Mouse (Mus musculus): ENCODE measurements at regions not wholly inside any gene's neighbourhood (a gene's known extent, or its start where the extent isn't known, plus 50 kb on each side); places are given as distances from the start of the nearest gene placed in this dataset.
"Not testable (repeated sequence)": the region's sequence is repeated elsewhere in the genome, so short reads cannot be mapped to it uniquely, and the experiment has no call there.

GRCm38 (mm10) chr17:10150403-10150689, 169.3 kb downstream of the Qk start:
- 53% methylated on average over 2 of the region's 2 CpGs for WGBS
- H3K9ac ChIP-seq; H3K4me2 ChIP-seq (replicated peaks); H3K36me3 ChIP-seq; H3K9me3 ChIP-seq; H3K27ac ChIP-seq; H3K4me1 ChIP-seq; ATAC-seq (ENCODE audit: low FRiP score, low read depth); H3K27me3 ChIP-seq; H3K4me3 ChIP-seq: not testable (repeated sequence)

- no peak overlapping the region for H3K27ac ChIP-seq
- H3K4me2 ChIP-seq (replicated peaks): no peak overlapping the region
- no peaks in the 10 kb centered on the region for H3K27me3 ChIP-seq
- ATAC-seq (ENCODE audit: low FRiP score, low read depth): no peak
- WGBS: 66% methylated on average over 8 of the region's 8 CpGs
- no peak overlapping the region for H3K9ac ChIP-seq
- no peaks in the 10 kb centered on the region for H3K36me3 ChIP-seq
- no peaks in the 10 kb centered on the region for H3K4me1 ChIP-seq
- H3K4me3 ChIP-seq: no peak overlapping the region
- H3K9me3 ChIP-seq: no peaks in the 10 kb centered on the region
Measured at GRCm38 (mm10) chr17:10149682-10150402, 169.8 kb downstream of the Qk start.

- H3K4me1 ChIP-seq: no peaks in the 10 kb centered on the region
- no peak overlapping the region for H3K4me2 ChIP-seq (replicated peaks)
- H3K9ac ChIP-seq: no peak overlapping the region
- WGBS: 70% methylated on average over 8 of the region's 8 CpGs
- no peaks in the 10 kb centered on the region for H3K27me3 ChIP-seq
- H3K36me3 ChIP-seq: no peaks in the 10 kb centered on the region
- no peak overlapping the region for H3K27ac ChIP-seq
- H3K9me3 ChIP-seq: 0 out of 2 replicates have a peak, but pooled peaks cover 1% of the 10 kb centered on the region
- no peak for ATAC-seq (ENCODE audit: low FRiP score, low read depth)
- no peak overlapping the region for H3K4me3 ChIP-seq
Measured at GRCm38 (mm10) chr17:10147106-10147505, 172.5 kb downstream of the Qk start.

DNA sequence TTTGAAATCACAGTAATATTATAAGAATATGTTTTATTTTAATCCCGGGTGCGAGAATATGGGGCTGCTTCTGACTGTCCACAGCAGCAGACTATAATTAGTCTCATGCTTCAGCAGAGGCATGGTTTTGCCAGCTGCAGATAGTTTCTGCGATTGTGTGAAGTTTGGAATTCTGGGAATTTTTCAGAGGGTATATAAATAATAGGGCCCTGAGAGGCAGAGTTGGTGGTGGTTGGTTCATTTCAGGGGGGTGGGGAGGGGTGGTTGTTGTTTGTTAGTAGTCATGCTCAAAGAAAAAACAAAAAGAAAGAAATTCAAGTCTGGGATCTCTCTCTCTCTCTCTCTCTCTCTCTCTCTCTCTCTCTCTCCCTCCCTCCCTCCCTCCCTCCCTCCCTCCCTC, 173.1 kb downstream of the Qk start:
- H3K4me1 ChIP-seq: no peaks in the 10 kb centered on the region
- 0 out of 2 replicates have a peak, but pooled peaks cover 6% of the 10 kb centered on the region for H3K9me3 ChIP-seq
- no peak overlapping the region for H3K4me2 ChIP-seq (replicated peaks)
- H3K27me3 ChIP-seq: no peaks in the 10 kb centered on the region
- no peaks in the 10 kb centered on the region for H3K36me3 ChIP-seq
- WGBS: 71% methylated on average over 3 of the region's 3 CpGs
- no peak overlapping the region for H3K27ac ChIP-seq
- ATAC-seq (ENCODE audit: low FRiP score, low read depth): no peak
- no peak overlapping the region for H3K4me3 ChIP-seq
- H3K9ac ChIP-seq: no peak overlapping the region

- Histone ChIP-seq H3K36me3 (no peaks in the 10 kb centered on the region), H3K9ac (no peak overlapping the region), H3K4me3 (no peak overlapping the region), H3K4me2 (replicated peaks) (no peak overlapping the region), H3K9me3 (0 out of 2 replicates have a peak, but pooled peaks cover 6% of the 10 kb centered on the region), H3K4me1 (peaks cover 11% of the 10 kb centered on the region), H3K27me3 (no peaks in the 10 kb centered on the region; the same call in 1 of the 2 replicates), H3K27ac (no peak overlapping the region)
- WGBS: 20% methylated on average over 3 of the region's 3 CpGs
- no peak for ATAC-seq (ENCODE audit: low FRiP score, low read depth)
Measured at GRCm38 (mm10) chr17:10138847-10139246, 180.8 kb downstream of the Qk start.

- Histone ChIP-seq H3K27ac (no peak overlapping the region), H3K36me3 (no peaks in the 10 kb centered on the region), H3K4me3 (no peak overlapping the region), H3K27me3 (no peaks in the 10 kb centered on the region; the same call in 1 of the 2 replicates), H3K9ac (no peak overlapping the region), H3K4me1 (peaks cover 11% of the 10 kb centered on the region), H3K4me2 (replicated peaks) (no peak overlapping the region), H3K9me3 (0 out of 2 replicates have a peak, but pooled peaks cover 6% of the 10 kb centered on the region)
- WGBS: 49% methylated on average over 4 of the region's 4 CpGs
- no peak; the same call in 1 of the 2 replicates for ATAC-seq (ENCODE audit: low FRiP score, low read depth)
Measured at GRCm38 (mm10) chr17:10138374-10138773, 181.3 kb downstream of the Qk start.

DNA sequence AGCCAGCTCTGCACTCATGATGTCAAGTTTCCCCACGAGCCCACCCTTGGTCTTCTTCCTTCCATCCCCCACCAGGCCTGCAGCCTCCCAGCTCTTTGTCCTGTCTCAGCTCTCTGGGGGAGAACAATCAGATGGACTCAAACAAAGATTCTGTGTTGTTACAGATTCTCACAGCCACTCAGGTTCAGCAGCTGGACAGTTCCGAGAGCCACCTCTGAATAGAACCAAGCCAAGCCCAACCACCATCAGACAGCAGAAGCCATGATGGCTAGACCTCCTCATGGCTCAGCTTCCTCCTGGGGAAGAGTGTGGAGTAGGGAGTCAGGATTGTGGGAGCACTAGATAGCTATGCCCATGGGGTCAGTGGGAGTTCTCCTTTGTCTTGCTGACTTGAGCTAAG, 184.5 kb downstream of the Qk start:
- Histone ChIP-seq H3K27ac (no peak overlapping the region), H3K9me3 (no peaks in the 10 kb centered on the region), H3K4me3 (no peak overlapping the region), H3K4me1 (peaks cover 11% of the 10 kb centered on the region), H3K9ac (no peak overlapping the region), H3K27me3 (no peaks in the 10 kb centered on the region; the same call in 1 of the 2 replicates), H3K36me3 (no peaks in the 10 kb centered on the region), H3K4me2 (replicated peaks) (no peak overlapping the region)
- 70% methylated on average over 2 of the region's 2 CpGs for WGBS
- no peak for ATAC-seq (ENCODE audit: low FRiP score, low read depth)

GRCm38 (mm10) chr17:10128591-10128990, 191.1 kb downstream of the Qk start:
- WGBS: 31% methylated on average over 8 of the region's 8 CpGs
- Histone ChIP-seq H3K9me3 (no peaks in the 10 kb centered on the region), H3K4me1 (no peaks in the 10 kb centered on the region), H3K27ac (no peak overlapping the region), H3K9ac (no peak overlapping the region), H3K4me3 (no peak overlapping the region), H3K36me3 (no peaks in the 10 kb centered on the region), H3K27me3 (0 out of 2 replicates have a peak, but pooled peaks cover 7% of the 10 kb centered on the region), H3K4me2 (replicated peaks) (no peak overlapping the region)
- no peak for ATAC-seq (ENCODE audit: low FRiP score, low read depth)

- Histone ChIP-seq H3K36me3 (no peaks in the 10 kb centered on the region), H3K4me1 (no peaks in the 10 kb centered on the region; the same call in 1 of the 2 replicates), H3K9me3 (peaks cover 6% of the 10 kb centered on the region; the same call in 1 of the 2 replicates), H3K27me3 (0 out of 2 replicates have a peak, but pooled peaks cover 7% of the 10 kb centered on the region), H3K9ac (no peak overlapping the region), H3K4me3 (no peak overlapping the region), H3K4me2 (replicated peaks) (no peak overlapping the region), H3K27ac (no peak overlapping the region)
- no peak for ATAC-seq (ENCODE audit: low FRiP score, low read depth)
- 24% methylated on average over 3 of the region's 3 CpGs for WGBS
Measured at GRCm38 (mm10) chr17:10122411-10122810, 197.2 kb downstream of the Qk start.

DNA sequence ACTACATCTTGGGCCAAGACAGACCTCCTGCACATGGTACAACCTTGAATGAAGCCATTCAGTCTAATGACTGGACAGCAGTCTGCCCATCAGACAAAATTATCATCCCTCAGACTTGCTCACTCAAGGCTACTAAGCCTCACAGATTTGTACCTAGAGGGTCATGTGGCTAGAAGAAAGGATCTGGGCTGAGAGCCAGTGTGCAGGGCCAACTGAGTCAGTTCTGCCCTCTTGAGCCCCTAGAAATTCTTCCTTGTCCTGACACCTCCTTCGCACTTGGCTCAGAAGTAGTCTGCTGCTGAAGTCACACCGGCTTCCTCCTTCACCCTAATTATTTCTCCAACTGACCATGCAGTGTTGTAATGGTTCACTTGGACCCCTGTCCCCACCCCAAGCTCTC, 207.5 kb downstream of the Qk start:
- Histone ChIP-seq H3K27ac (no peak overlapping the region), H3K4me2 (replicated peaks) (no peak overlapping the region), H3K4me1 (peaks cover 9% of the 10 kb centered on the region), H3K27me3 (no peaks in the 10 kb centered on the region), H3K36me3 (no peaks in the 10 kb centered on the region), H3K9me3 (no peaks in the 10 kb centered on the region), H3K4me3 (no peak overlapping the region), H3K9ac (no peak overlapping the region)
- 86% methylated on average over 2 of the region's 2 CpGs for WGBS
- no peak for ATAC-seq (ENCODE audit: low FRiP score, low read depth)

DNA sequence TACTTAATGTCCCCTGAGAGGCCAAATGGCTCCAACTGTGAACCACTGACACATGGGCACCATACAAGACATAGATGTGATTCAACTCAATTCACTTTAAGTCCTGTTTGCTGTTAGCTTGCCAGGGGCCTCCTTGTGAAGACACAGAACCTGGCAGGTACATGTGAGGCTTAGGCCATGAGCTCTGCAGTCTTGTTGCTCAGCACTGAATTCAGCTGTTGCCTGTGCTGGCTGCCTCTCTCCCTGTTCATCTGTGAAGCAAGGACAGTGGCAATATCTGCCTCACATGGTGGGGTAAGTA, 209.3 kb downstream of the Qk start:
- H3K4me2 ChIP-seq (replicated peaks): no peak overlapping the region
- H3K9ac ChIP-seq: no peak overlapping the region
- peaks cover 9% of the 10 kb centered on the region for H3K4me1 ChIP-seq
- ATAC-seq (ENCODE audit: low FRiP score, low read depth): no peak
- no peaks in the 10 kb centered on the region for H3K27me3 ChIP-seq
- no peaks in the 10 kb centered on the region for H3K9me3 ChIP-seq
- H3K27ac ChIP-seq: no peak overlapping the region
- H3K4me3 ChIP-seq: no peak overlapping the region
- no peaks in the 10 kb centered on the region for H3K36me3 ChIP-seq

- H3K27me3 ChIP-seq: no peaks in the 10 kb centered on the region
- 72% methylated on average over 8 of the region's 8 CpGs for WGBS
Measured at GRCm38 (mm10) chr17:10109511-10110374, 209.9 kb downstream of the Qk start.

More at GRCm38 (mm10) chr17:10109511-10110374, 209.9 kb downstream of the Qk start:
- no peaks in the 10 kb centered on the region for H3K36me3 ChIP-seq
- H3K4me2 ChIP-seq (replicated peaks): no peak overlapping the region
- H3K4me3 ChIP-seq: no peak overlapping the region
- peaks cover 9% of the 10 kb centered on the region for H3K4me1 ChIP-seq
- no peak overlapping the region for H3K27ac ChIP-seq
- no peak overlapping the region for H3K9ac ChIP-seq
- H3K9me3 ChIP-seq: no peaks in the 10 kb centered on the region
- no peak for ATAC-seq (ENCODE audit: low FRiP score, low read depth)
